Mouse (Mus musculus) right cerebral cortex, postnatal 10 days (tissue): ENCODE results near the gene Dll1.

Experiments
- DNase-seq, 2 experiments: peaks; one replicate each; pipeline ENCODE4 v3.0.0; 2021; ENCODE audit warnings: low spot score in 2 of 2

Dll1 gene

DNA sequence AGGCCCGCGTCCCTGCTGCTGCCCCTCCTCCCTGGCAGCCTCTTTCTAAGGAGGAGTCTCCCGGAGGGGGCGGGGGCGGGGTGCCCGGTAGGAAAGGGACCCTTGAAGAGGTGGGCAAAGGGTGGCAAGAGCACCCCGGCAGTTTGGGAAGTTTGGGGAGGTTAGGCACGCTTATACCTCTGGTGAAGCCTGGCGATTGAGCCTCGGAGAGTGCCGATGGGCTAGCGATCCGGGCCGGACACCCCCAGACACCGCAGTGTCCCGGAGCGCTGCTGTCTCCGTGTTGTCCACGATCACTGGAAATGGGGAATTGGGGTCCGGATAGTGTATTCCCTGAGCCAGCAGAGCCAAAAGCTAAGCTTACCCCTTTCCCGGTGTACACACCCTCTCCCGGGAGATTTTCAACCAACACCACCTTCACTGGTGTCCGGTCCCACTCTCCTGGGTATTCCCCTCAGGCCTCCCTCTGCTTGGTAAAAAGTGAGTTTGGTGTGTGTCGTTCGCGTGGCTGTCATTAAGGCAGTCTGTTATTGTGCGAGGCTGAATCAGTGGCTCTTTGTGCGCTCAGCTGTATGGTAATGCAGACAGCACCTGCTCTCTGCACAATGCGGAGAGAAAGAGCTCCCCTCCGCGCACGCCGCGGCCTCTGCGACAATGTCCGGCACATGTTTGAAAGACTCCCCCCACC is at the start of gene Dll1:
Gene Dll1 (minus strand): TSS at position 379 of the 688 bp plus-strand sequence.
- peak; percentile 59 to 66 for DNase-seq

DNA sequence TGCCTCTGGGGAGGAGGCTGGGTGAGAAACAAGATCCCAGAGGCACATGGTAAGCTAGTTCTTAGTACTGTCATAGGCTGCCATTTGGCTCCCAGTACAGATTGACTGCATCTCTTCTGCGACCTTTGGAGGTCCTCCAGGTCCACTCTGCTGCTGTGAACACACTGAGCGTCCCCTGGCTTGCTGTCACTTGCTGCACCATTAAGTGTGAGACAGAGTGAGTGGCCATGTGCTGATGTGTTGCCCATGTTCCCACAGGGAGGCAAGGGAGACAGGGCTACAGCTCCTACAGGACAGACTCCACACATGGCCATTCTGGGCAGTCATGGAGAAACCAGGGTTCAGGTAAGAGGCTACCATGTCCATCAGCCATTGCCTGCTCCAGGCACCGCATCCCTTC is 49.3 kb upstream of the Dll1 start:
- no peak for DNase-seq

DNA sequence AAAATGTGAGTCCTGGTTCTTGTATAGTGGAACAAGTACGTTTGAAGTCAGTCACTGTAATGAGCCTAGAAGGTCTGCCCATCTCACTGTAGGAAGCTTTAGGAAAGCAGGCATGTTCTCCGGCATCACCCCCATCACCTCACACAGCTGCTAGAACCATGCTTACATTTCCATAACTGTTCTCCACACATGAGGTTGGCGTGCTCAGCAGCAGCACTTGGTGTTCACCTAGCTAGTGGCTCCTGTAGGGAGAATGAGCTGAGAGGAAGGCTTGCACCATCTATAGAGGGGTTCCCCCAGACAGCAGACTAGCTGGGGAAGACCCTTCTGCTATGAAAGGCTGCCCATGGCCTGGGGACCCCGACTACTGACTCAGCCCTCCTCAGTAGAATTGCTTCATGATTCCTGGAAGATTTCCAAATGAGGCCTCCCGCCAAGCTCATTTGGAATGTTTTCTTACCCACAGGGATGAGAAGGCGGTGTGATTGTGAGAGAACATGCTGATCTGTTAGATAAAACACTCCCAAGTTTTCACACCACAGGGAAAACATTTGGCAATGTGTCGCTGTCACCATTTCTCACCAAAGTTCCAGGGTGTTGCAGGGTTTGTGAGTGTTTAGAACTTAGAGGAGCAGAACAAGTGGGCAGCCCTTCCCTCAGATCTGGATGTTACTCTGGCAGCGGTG is 46.6 kb upstream of the Dll1 start:
- DNase-seq, result peak; percentile 50 to 64

DNA sequence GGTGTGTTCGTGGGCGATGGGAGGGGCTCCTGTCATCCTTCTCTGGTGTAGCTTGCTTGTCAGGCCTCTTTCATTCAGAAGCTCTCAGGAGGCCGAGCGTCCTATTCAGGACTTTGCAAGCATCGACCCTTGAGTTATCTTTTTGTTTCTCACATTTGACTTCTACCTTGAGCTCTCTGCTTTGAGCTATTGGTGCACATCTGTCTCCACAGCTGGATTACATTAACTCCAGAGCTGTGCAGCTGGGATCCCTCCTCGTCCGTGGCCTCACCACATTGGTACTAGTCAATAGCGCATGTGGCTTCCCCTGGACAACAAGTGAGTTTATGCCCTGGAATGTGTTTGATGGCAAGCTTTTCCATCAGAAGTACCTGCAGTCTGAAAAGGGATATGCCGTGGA is 46.0 kb upstream of the Dll1 start:
- peak in 1 of 2 experiments; percentile 14 for DNase-seq

DNA sequence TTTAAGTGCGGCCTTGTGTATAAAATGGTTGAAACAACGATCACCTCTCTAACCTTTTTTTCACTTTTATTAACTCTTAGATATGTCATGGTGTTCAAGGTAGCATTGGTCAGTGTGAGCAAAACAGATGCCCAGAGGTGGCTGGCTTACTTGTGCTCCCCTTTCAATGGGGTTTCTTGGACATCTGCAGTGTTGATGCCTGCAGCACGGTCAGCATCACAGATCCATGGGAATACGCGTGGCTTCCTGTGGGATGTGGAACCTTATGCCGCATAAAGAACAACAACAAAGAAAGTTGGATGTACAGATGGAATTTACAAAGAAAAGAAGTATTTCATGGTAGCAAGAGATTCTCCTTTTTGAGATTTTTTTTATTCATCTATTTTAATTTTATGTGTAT is 44.8 kb upstream of the Dll1 start:
- DNase-seq, result peak in 1 of 2 experiments; percentile 7

DNA sequence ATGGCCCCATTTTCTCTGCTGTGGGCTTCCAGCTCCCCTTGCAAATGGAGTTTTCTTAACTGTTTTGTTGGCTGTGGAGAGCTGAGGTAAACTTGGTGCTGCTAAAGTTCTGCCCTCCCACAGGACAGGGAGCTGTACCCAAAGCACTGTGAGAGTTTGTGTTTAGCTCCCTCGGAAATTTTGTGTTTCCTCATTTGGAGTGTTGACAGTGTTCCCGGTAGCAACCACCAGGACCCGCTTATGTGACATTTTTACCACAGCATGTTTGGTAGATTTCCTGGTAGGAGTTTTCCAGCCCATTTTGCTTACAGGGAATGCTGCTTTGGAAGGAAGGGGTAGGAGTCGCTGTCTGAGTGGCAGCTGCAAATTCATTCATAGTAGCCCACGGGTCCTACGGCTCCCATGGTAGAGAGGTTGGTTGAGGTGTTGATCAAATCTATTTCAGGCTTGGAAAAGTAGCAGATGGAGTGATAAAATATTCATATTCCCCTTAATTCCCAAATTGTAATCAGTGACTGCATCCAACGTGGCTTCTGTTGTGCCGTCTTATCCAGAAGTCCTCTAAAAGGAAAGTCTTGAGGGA is 43.4 kb upstream of the Dll1 start:
- DNase-seq, result peak in 1 of 2 experiments; percentile 19

DNA sequence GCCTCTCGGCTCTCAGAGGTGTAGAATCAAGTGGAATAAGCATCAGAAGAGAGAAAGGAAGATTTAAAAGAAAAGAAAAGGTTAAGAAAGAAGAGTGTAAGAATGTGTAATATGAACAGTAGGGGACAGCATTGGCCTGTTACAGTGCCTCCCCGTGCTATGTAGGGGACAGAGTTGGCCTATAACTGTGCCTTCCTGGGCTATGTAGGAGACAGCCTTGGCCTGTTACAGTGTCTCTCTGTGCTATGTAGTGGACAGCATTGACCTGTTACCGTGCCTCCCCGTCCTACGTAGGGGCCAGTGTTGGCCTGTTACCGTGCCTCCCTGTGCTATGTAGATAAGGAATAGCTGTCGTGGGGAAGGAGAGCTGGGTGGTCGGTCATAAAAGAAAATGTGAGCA is 42.9 kb upstream of the Dll1 start:
- peak in 1 of 2 experiments; percentile 10 for DNase-seq

DNA sequence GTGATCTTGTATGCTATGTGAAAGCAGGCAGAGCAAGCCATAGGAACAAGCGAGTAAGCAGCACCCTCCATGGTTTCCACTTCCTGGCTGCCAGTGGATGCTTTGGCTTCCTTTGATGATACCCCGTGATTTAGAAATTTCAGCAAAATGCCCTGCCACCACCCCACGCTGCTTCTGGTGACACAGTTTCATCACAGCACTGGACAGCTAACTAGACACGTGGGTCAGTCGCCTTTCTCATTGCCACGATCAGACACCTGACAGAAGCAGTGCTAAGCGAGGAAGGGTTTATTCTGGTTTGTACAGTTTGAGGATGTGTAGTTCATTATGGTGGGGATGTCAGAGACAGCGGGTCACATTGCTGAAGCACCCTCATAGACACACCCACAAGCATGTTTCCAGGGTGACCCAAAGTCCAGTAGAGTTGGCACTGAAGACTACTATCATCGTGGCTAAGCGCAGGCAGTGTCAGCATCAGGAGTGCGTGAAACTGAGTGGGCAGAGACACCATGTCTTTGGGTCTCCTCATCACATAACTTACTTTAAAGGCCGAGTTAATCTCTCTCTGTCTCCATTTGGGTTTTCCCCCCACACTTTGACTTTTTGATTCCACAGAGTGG is 40.0 kb upstream of the Dll1 start:
- peak in 1 of 2 experiments; percentile 15 for DNase-seq

DNA sequence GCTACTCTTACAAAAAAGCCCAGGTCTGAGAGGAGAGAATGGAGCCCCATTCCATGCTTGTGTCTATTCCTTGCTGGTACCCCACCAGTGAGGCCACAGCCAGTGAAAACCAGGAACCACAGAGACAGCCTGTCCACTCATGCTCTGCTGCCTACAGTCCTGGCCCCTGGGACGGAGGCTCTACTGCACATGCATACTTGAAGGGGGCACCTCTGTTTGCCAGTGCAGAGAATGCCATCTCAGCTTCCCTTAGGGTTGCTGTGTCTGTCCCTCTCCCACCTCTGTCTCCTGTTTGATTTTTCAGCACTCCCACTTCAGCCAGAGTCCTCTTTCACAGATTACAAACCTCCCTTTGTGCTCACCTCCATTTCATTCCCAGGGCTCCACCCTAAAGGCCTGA is 34.2 kb upstream of the Dll1 start:
- no peak for DNase-seq

DNA sequence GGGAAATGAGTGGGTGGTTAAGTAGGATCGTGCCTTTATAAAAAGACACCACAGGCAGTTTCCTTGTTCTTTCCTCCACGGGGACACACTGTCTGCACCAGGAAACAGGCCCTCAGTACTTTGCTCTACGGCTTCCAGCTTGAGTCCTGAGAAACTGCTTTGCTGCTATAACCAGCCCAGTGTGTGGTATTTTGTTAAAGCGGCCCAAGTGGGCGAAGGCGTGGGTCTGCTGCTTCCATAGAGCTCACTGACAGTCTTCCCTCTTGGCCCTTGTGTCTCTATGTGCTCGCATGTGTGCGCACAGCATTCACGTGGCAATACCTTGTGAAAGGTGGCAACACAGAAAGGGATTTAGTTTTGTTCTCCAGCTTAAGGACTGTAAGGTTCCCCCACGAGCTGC is 32.6 kb upstream of the Dll1 start:
- no peak for DNase-seq

DNA sequence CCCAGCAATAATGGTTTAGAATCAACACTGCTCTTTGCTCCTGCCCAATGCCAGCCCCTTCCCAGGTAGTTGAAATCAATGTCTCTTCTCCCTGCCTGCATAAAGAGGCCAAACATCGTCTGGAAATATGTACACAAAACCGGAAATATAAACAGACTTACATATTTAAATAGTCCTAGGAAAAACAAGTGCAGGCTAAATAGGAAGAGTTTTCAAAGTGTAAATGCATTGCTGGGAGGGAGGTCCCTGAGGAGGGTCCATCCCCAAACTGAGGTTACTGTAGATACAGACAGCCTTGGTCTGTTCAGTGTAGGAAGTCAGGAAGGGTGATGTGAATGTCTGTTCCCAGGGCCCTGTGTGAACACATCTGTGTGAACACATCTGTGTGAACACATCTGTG is 29.9 kb upstream of the Dll1 start:
- no peak for DNase-seq

DNA sequence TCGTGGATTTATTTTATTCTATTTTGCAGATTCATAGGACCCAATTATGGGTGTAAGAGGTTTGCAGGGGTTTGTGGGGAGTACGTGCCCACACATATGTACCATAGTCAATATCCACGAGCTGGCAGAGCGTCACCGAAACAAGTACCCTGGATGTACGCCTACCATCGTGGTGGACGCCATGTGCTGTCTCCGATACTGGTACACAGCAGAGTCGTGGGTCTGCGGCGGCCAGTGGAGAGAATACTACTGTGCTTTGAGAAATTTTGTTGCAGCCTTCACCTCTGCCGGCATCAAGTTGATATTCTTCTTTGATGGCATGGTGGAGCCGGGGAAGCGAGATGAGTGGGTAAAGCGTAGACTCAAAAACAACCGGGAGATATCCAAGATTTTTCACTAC is 25.0 kb upstream of the Dll1 start:
- DNase-seq, result no peak

DNA sequence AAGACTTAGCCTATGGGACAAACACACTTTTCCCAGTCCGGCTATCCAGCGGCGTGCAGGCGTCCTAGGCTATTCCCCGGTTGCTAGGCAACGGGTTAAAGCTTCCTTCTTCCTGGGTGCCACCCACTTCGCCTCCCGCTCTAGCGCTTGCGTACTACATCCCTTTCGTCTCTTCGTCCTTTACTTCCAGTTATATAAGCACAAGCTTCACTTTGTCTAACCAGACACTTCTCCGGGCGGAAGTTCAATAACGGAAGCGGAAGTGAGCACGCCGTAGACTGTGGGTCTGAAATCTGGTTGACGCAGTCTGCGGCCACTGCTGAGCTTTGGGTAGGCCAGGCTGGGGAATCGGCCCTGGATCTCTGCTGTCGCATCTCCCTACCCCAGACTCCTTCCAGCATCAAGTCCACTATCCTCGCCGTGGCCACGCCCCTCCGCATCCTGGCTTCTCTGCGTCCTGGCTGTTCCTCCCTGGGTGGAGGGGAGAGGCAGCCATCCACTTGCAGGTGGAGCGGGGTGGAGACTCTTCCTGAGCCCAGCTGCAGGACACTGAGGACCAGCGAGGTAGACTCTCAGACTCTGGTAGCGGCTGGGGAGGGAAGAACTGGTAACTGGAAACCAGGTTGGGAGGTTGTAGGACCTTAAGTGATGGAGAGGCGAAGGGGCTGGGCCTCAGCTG is 19.5 kb upstream of the Dll1 start, which contains the start of gene Fam120b:
Gene Fam120b (plus strand): TSS at position 206 of the 679 bp plus-strand sequence.
- DNase-seq, result peak; percentile 93 to 96

DNA sequence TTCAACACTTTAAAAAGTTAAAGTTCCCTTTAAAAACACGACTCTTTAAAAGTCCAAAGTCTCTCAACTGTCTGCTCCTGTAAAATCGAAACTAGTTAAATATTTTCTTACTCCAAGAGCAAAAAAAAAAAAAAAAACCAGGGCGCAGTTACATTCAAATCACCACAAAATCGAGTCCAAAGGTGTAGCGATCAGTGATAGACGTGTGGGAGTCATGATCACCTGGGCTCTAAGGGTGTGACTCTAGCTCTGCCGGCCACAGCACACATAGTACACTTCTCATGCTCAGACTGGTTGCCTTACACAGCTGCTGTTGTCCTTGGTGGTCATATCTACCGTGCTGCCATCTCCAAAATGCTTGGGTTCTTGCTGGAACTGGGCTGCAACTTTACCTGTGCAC is 12.7 kb upstream of the Dll1 start:
- DNase-seq, result no peak

DNA sequence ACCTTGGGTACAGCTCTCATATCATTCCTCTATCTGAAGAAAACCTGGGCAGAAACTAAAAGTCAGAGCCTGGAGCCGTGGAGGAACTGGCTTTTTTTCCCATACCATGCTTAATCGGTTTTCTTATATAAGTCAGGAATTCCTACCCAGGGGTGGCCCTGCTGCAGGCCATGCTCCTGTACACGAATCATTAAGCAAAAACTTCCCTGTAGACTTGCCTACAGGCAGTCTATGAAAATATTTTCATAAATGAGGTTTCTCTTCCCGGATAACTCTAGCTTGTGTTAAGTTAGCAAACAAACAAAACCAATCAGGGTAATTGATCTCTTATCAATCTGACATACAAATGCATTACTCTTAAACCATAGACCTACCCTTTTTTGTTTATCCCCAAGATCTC is 12.2 kb upstream of the Dll1 start:
- DNase-seq, result no peak

DNA sequence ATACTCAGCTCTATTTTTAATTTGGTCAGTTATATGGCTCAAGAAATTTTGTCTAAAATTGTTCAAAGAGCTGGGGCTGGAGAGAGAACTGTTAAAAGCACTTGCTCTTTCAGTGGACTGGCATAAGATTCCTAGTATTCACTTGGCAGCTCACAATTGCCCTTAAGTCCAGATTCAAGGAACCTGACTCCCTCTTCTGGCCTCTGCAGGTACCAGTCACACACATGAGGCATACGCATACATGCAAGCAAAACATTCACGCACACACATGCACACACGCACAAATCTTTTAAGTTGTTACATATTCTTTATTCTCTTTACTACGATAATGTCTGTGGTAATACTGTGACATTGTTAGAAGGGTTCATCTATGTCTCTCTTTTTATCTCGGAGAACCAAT is 6.7 kb upstream of the Dll1 start:
- no peak for DNase-seq

DNA sequence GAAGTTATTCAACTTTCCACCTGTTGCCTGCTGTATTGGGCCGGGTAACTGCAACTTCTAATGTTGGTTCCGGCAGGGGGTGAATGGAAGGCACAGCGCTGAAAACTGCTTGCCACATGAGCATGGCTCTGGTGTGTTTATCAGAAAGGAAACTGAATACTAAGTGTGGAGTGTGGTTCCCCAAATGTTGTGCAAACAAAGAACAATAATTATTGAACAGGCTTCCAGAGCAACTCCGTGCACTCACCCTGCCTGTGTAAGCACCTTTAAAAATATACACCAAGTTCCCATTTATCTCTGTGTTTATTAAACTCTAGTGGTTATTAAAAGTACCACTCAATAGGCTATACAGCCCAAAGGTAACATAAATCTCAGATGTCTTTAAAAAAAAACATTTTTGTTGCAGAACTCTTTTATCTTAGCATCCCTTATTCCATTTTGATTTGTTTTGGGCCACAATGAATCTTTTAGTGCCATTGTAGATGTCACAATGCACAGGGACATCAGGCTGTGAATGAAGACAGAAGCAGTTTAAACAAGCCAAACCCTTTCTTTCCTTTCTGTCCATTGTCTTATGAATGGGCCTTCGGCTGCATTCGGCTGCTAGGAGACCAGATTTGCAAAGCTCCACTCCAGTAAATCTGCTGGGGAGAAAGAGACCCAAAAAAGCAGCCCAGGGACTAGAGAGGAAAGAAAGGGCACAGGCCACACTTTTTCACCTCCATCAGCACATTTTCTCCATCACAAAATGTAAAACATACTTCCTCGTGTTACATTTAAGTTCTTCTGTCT is 5.4 kb upstream of the Dll1 start:
- no peak for DNase-seq

DNA sequence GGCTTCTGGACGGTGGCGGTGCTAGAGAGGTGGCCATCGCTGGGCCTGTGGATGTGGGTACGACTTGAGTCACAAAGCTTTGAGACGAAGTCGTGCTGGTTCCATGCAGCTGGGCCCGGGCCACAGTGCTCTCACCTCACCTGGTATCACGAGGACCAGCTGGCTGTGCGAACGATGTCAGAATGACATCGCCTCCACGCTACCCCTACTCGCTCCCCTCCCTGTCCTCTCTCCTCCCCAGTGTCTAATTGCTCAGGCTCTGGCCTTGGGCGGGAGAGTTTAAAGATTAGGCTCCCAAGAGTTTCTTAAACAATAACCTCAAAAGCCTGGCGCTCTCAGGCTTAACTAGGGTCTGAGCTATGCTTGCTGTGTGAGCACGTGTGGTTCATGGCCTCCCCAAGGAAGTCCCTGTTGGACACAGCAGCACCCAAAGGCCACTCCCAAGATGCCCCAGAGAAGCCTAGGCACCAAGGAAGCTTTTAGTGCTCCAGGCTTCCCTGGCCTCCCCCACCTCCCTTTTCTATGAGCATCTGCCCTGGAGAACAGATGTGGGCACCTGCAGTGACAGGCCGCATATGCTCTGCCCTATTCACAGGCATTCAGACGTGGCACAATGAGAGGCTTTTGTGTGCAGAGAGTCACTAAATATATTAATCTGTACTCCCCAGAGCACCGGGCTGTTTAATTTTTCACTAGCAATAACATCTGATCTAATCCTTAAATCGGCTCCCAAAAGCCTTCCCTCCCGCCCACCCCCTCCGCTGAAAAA is 4.6 kb upstream of the Dll1 start:
- no peak for DNase-seq

DNA sequence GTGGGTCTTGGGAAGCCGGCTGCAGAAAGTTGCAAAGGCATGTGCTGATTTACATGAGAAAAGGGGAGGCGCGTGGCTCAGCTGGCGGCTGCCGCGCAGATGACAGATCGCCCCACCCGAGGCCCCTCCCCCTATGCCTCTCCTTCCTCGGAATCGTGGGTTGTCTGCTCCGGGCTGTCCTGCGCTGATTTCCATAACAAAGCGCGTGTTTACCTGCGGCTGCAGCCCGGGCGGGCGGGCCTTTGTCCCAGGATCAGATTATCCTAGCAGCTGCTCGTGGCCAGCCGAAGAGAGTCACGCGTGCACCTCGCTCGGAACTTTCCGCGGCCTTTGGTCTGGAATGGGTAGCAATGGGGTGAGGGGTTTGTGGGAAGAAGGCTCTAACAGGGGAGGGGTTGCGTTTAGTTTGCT is 4.0 kb upstream of the Dll1 start:
- DNase-seq, result peak in 1 of 2 experiments; percentile 63

DNA sequence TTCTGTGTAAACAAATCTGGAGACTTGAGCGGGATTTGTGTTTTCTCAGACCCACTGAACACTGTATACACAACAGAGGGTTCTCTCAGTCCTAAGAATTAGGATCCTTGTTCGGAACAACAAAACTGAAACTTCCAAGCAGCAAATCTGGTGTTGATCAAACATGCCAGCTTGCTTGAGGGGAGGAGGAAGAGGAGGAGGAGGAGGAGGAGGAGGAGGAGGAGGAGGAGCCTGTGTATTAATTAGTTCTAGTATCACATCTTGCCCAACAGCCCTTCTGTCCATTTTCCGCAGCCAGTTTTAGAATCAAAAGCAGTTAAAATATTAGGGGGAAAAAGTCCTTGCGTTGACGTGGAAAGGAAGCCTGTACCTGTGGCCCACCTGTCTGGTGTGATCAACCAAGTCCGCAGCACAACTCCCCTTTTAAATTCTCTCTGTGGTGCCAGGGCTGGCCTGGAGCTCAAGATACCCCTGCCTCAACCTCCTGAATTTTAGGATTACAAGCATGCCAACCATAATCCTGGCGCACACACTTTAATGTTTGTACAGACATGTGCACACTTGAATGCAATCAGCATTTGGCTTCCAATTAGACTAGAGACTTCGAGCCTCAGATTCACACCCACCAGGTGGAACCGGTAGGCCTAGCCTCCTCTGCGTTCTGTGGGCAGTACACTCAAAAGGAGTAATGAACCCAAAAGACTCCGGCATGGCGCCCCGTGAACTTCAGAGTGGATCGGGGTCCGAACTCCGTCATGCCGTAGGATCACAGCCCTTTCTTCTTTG is 3.3 kb upstream of the Dll1 start:
- no peak for DNase-seq
